Mouse (Mus musculus): Measurements from ENCODE around the gene Rnf4.

GRCm38 (mm10) chr5:34335539-34336096, 471 bp upstream of the Rnf4 start:
- no peak for TF ChIP-seq CTCF (IDR thresholded peaks at IDR 0.05; ENCODE audit: low read depth)
- TF ChIP-seq EP300 (optimal IDR thresholded peaks at IDR 0.05), result no peak
